Mouse (Mus musculus): ENCODE results near the gene Arv1. TPM values are rescaled to one million over a fixed set of nuclear protein-coding genes. Genes with fewer than 3 reads are reported as not detected.

The Arv1 gene
- 21.6 TPM for polyA plus RNA-seq (2017; shearing (Covaris generic))

DNA sequence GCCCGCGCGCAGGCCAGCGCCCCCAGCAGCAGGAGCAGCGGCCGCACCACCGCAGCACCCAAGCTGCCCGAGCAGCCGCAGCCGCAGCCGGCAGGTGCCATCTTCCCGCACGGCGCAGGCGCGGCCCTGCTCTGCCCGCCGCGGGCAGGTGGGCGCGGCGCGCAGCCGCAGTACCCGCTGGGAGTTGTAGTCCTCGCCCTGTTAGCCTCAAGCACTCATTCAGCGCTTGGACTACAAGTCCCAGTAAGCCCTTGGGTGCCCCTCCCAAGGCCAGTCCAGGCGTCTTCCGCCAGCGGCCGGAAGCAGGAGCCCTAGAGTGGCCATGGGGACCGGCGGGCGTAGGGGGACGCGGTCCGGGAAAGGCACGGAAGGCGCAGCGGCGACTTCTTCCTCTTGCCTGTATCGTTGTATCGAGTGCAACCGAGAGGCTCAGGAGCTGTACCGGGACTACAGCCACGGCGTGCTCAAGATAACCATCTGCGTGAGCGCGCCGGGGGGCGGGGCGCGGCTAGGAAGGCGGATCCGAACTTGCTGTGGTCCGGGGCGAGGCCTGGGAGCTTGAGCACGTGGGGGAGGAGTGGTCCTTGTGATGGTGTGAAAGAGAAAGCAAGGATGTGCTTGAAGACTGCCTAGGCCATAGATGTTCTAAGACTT, at the start of gene Arv1, which contains the start of gene Ttc13:
Gene Arv1 (plus strand): TSS at position 278 of the 654 bp plus-strand sequence.
Gene Ttc13 (minus strand): TSS at position 122 of the 654 bp plus-strand sequence.

DNA sequence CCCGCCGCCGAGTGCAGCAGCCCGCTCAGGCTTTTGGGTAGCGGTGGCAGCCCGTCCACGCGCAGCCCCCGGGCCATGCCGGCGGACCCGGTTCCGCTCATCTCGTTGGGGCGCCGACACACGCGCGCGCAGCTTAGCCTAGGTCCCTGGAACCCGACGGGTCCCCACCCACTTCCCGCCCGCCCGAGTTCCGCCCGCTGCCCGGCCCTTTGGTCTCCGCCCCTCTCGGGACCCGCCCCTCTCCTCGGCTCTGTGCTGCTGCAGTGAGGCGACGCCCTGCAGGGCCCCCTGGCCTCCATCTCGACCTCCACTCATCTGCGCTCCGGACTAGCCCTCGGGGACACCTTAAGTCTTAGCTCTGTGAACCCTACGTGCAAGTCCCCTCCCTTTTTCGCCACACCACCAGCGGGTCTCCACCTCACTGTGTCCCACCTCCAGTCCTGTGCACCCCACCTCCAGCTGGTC, 29.8 kb downstream of the Arv1 start, which contains the start of gene Fam89a:
Gene Fam89a (minus strand): TSS at position 124 of the 465 bp plus-strand sequence.

Other genes with a start within 250 kb of the Arv1 start
- 48.7 TPM for gene Cog2, start 201.4 kb upstream of the Arv1 start, polyA plus RNA-seq (2017; shearing (Covaris generic))
- not detected for gene Agt, start 152.4 kb upstream of the Arv1 start, polyA plus RNA-seq (2017; shearing (Covaris generic))
- gene Capn9, start 146.0 kb upstream of the Arv1 start, polyA plus RNA-seq (2017; shearing (Covaris generic)) = not detected
- gene 2310022B05Rik, start 58.8 kb upstream of the Arv1 start, polyA plus RNA-seq (2017; shearing (Covaris generic)) = 4.8 TPM
- 89.1 TPM for gene Ttc13, start 156 bp upstream of the Arv1 start, polyA plus RNA-seq (2017; shearing (Covaris generic))
- gene Fam89a, start 29.7 kb downstream of the Arv1 start, polyA plus RNA-seq (2017; shearing (Covaris generic)) = 0.96 TPM
- not detected for gene Trim67, start 71.0 kb downstream of the Arv1 start, polyA plus RNA-seq (2017; shearing (Covaris generic))
- gene Gnpat, start 140.9 kb downstream of the Arv1 start, polyA plus RNA-seq (2017; shearing (Covaris generic)) = 68.3 TPM
- 20.2 TPM for gene 2810004N23Rik, start 141.0 kb downstream of the Arv1 start, polyA plus RNA-seq (2017; shearing (Covaris generic))
- gene Exoc8, start 175.6 kb downstream of the Arv1 start, polyA plus RNA-seq (2017; shearing (Covaris generic)) = 8.8 TPM
- 5.5 TPM for gene Sprtn, start 175.7 kb downstream of the Arv1 start, polyA plus RNA-seq (2017; shearing (Covaris generic))
- 43.4 TPM for gene Egln1, start 227.2 kb downstream of the Arv1 start, polyA plus RNA-seq (2017; shearing (Covaris generic))

Data from naive thymus-derived CD4-positive, alpha-beta T cell, adult 5 months (primary cell).